Mouse (Mus musculus) heart, embryonic 14.5 days (tissue): ENCODE results near the gene Evx2. TPM values are rescaled to one million over a fixed set of nuclear protein-coding genes. Genes with fewer than 3 reads are reported as not detected.
A peak's percentile ranks its signal among the peaks of the same experiment; 100 is the strongest.

Experiments used
- ATAC-seq: fragments of 200-750 bp; cut with Nextera tagmentation; 2 replicates; pipeline ENCODE4 v1.8.0; 2017; ENCODE audit warnings: low read depth, moderate TSS enrichment; ENCODE audit not compliant: insufficient number of reproducible peaks, insufficient read depth, low FRiP score
- H3K27ac ChIP-seq, 2 experiments: fragments of 200-500 bp in 1 of 2; fragments of 300-500 bp in 1 of 2; sonication (generic) in 1 of 2; replicated peaks in 1 of 2; 2 replicates each; pipeline ENCODE4 v1.5.1; 2012 to 2014; ENCODE audit warnings: low read depth in 2 of 2, low read length in 2 of 2, control low read depth in 1 of 2, mild to moderate bottlenecking in 1 of 2, mixed read lengths in 1 of 2; ENCODE audit not compliant: control insufficient read depth in 1 of 2, insufficient read depth in 1 of 2
- H3K27me3 ChIP-seq: fragments of 300-500 bp; sonication (generic); 2 replicates; pipeline ENCODE4 v1.6.1; 2014; ENCODE audit warnings: mild to moderate bottlenecking, low read length, control low read depth; ENCODE audit not compliant: control insufficient read depth, insufficient read depth
- H3K36me3 ChIP-seq: fragments of 300-500 bp; sonication (generic); 2 replicates; pipeline ENCODE4 v1.6.1; 2014; ENCODE audit warnings: mild to moderate bottlenecking, control low read depth, low read length, mixed read lengths; ENCODE audit not compliant: control insufficient read depth, insufficient read depth
- H3K4me1 ChIP-seq, 2 experiments: fragments of 200-500 bp in 1 of 2; fragments of 300-500 bp in 1 of 2; sonication (generic) in 1 of 2; 2 replicates each; pipeline ENCODE4 v1.6.1; 2012 to 2014; ENCODE audit warnings: low read length in 2 of 2, control low read depth in 1 of 2, mixed read lengths in 1 of 2; ENCODE audit not compliant: control insufficient read depth in 2 of 2, insufficient read depth in 2 of 2
- H3K4me2 ChIP-seq: fragments of 300-500 bp; sonication (generic); 2 replicates; pipeline ENCODE4 v1.6.1; 2014; ENCODE audit warnings: mild to moderate bottlenecking, low read length
- H3K4me3 ChIP-seq, 2 experiments: fragments of 200-500 bp in 1 of 2; fragments of 300-500 bp in 1 of 2; sonication (generic) in 1 of 2; 2 replicates each; pipeline ENCODE4 v1.5.1; 2012 to 2014; ENCODE audit warnings: low read length in 2 of 2, mild to moderate bottlenecking in 2 of 2, control low read depth in 1 of 2, low read depth in 1 of 2, moderate library complexity in 1 of 2; ENCODE audit not compliant: control insufficient read depth in 1 of 2, insufficient read depth in 1 of 2
- H3K9ac ChIP-seq: fragments of 300-500 bp; sonication (generic); 2 replicates; pipeline ENCODE4 v1.6.1; 2014; ENCODE audit warnings: mild to moderate bottlenecking, low read length
- H3K9me3 ChIP-seq: fragments of 300-500 bp; sonication (generic); 2 replicates; pipeline ENCODE4 v1.6.1; 2016; ENCODE audit warnings: low read length, control low read depth; ENCODE audit not compliant: control insufficient read depth
- WGBS: fragments of 180-500 bp; shearing (Covaris S2); extraction: QIAGEN DNeasy Blood & Tissue Kit; methylation state at CpG from one replicate; pipeline ENCODE4 v1.1.7; 2014; 5-methylcytosine and 5-hydroxymethylcytosine counted together
- polyA plus RNA-seq: library from polyadenylated mRNA; unstranded; fragments of >200 nt; fragmentation: Nextera tagmentation; extraction: Ambion mirVana; gene quantifications from 2 replicates; pipeline ENCODE4 v1.2.1, GENCODE M21; 2014

Gene Evx2
- polyA plus RNA-seq, 1 experiment from 2014 or later = not detected

- H3K36me3 ChIP-seq = no peaks in the 10 kb centered on the region
- peak overlapping the region; percentile 69 for H3K4me2 ChIP-seq
- H3K9me3 ChIP-seq = no peaks in the 10 kb centered on the region
- H3K4me3 ChIP-seq = peak overlapping the region; percentile 31 to 42
- WGBS = under 1% methylated on average over 77 of the region's 86 CpGs
- peaks cover 99% of the 10 kb centered on the region for H3K27me3 ChIP-seq
- H3K4me1 ChIP-seq = peaks cover 0 to 7% of the 10 kb centered on the region in 2 experiments; a peak in 2 of 4 replicates
- H3K9ac ChIP-seq = no peak overlapping the region
- ATAC-seq = no peak
- H3K27ac ChIP-seq = no peak overlapping the region
These were observed 39.1 kb upstream of the Evx2 start for GRCm38 (mm10) chr2:74698201-74699052.

GRCm38 (mm10) chr2:74697567-74698121, 38.3 kb upstream of the Evx2 start, which contains the start of gene Hoxd9:
TSS of gene Hoxd9 (plus strand) at chr2:74697727.
- H3K9me3 ChIP-seq = no peaks in the 10 kb centered on the region
- ATAC-seq = no peak; the same call in 1 of the 2 replicates
- H3K36me3 ChIP-seq = no peaks in the 10 kb centered on the region
- H3K4me1 ChIP-seq = peaks cover 0 to 7% of the 10 kb centered on the region in 2 experiments; a peak in 2 of 4 replicates
- no peak within 1 kb of the TSS for H3K27ac ChIP-seq
- H3K9ac ChIP-seq = no peak within 1 kb of the TSS
- WGBS = under 1% methylated on average over 43 of the region's 43 CpGs
- peaks cover 99% of the 10 kb centered on the region for H3K27me3 ChIP-seq
- H3K4me2 ChIP-seq = peak within 1 kb of the TSS; percentile 69
- H3K4me3 ChIP-seq = peak within 1 kb of the TSS; percentile 31 to 42

- no peak for ATAC-seq
- Histone ChIP-seq H3K4me3 (no peak overlapping the region), H3K4me1 (peaks cover 0 to 7% of the 10 kb centered on the region in 2 experiments; a peak in 2 of 4 replicates), H3K9ac (no peak overlapping the region), H3K9me3 (no peaks in the 10 kb centered on the region), H3K27me3 (peaks cover 100% of the 10 kb centered on the region), H3K4me2 (no peak overlapping the region), H3K36me3 (no peaks in the 10 kb centered on the region), H3K27ac (no peak overlapping the region)
- WGBS = 3% methylated on average over 34 of the region's 34 CpGs
These were observed 37.3 kb upstream of the Evx2 start for GRCm38 (mm10) chr2:74696442-74697335.

DNA sequence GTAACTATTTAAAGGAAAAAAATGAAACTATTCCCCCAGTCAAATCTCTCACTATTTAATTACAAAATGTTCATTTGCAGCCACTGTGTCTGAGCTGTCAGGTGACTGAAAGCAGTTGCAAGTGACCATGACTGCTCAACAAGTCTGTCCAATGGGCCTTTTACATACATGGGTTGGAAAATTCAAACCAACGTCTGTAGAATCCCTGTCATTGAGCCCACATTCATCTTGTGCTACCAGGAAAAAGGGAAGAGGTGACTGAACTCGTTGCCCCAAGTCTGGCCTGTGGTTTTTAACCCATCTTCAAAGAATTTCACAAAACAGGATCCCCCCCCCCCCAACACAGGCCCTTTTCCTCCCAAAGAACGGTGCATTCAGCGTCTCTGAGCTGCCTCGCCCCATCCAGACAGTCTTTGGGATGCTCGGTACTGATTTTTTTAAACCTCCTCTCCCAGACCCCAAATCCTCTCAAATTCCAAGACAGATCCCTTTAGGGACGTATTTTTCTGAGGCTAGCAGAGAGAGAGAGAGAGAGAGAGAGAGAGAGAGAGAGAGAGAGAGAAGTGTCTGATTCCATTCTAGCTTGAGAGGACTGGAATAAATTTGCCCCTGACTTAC, 36.6 kb upstream of the Evx2 start:
- H3K9me3 ChIP-seq = no peaks in the 10 kb centered on the region
- no peak for ATAC-seq
- WGBS = 4% methylated on average over 7 of the region's 7 CpGs
- no peak overlapping the region for H3K4me2 ChIP-seq
- no peak overlapping the region for H3K9ac ChIP-seq
- H3K27me3 ChIP-seq = peaks cover 100% of the 10 kb centered on the region
- H3K4me3 ChIP-seq = no peak overlapping the region
- H3K4me1 ChIP-seq = peaks cover 0 to 7% of the 10 kb centered on the region in 2 experiments; a peak in 2 of 4 replicates
- H3K27ac ChIP-seq = no peak overlapping the region
- no peaks in the 10 kb centered on the region for H3K36me3 ChIP-seq

GRCm38 (mm10) chr2:74695383-74695782, 36.0 kb upstream of the Evx2 start:
- ATAC-seq = no peak
- Histone ChIP-seq H3K9ac (no peak overlapping the region), H3K4me1 (peaks cover 0 to 7% of the 10 kb centered on the region in 2 experiments; a peak in 2 of 4 replicates), H3K9me3 (no peaks in the 10 kb centered on the region), H3K27me3 (peaks cover 100% of the 10 kb centered on the region), H3K27ac (no peak overlapping the region), H3K4me2 (no peak overlapping the region), H3K4me3 (no peak overlapping the region), H3K36me3 (no peaks in the 10 kb centered on the region)
- WGBS = 4% methylated on average over 1 of the region's 1 CpGs

DNA sequence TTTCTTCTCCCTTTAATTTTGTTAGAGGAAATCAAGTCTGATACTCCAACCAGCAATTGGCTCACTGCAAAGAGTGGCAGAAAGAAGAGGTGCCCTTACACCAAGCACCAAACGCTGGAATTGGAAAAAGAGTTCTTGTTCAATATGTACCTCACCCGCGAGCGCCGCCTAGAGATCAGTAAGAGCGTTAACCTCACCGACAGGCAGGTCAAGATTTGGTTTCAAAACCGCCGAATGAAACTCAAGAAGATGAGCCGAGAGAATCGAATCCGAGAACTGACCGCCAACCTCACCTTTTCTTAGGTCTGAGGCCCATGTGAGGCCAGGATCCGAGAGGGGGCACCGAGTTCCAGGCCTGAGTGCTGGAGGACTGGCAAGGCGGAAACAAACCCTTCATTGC, 34.7 kb upstream of the Evx2 start:
- no peak overlapping the region for H3K4me3 ChIP-seq
- H3K36me3 ChIP-seq = no peaks in the 10 kb centered on the region
- peaks cover 99% of the 10 kb centered on the region for H3K27me3 ChIP-seq
- H3K27ac ChIP-seq = no peak overlapping the region
- WGBS = 3% methylated on average over 16 of the region's 16 CpGs
- no peaks in the 10 kb centered on the region for H3K9me3 ChIP-seq
- peaks cover 0 to 7% of the 10 kb centered on the region in 2 experiments; a peak in 2 of 4 replicates for H3K4me1 ChIP-seq
- no peak overlapping the region for H3K9ac ChIP-seq
- ATAC-seq = no peak
- H3K4me2 ChIP-seq = no peak overlapping the region

GRCm38 (mm10) chr2:74693432-74693827, 34.1 kb upstream of the Evx2 start:
- Histone ChIP-seq H3K9ac (no peak overlapping the region), H3K36me3 (no peaks in the 10 kb centered on the region), H3K4me1 (peaks cover 0 to 7% of the 10 kb centered on the region in 2 experiments; a peak in 2 of 4 replicates), H3K27ac (no peak overlapping the region), H3K27me3 (peaks cover 99% of the 10 kb centered on the region), H3K9me3 (no peaks in the 10 kb centered on the region), H3K4me3 (no peak overlapping the region), H3K4me2 (no peak overlapping the region)
- no peak for ATAC-seq
- 12% methylated on average over 4 of the region's 4 CpGs for WGBS
